Mouse (Mus musculus): ENCODE results near the gene Hsd11b2. TPM values are rescaled to one million over a fixed set of nuclear protein-coding genes. Genes with fewer than 3 reads are reported as not detected.

Hsd11b2 gene
- polyA plus RNA-seq, 1 experiment from 2014 or later, result 3.9 TPM

- H3K4me3 ChIP-seq, result no peak overlapping the region
- no peak overlapping the region for H3K4me2 ChIP-seq
- peak overlapping the region; percentile 21; the same call in 1 of the 2 replicates for H3K9ac ChIP-seq
- 59% methylated on average over 4 of the region's 4 CpGs for WGBS
- H3K4me1 ChIP-seq, result peaks cover 49% of the 10 kb centered on the region
- no peak for ATAC-seq
- no peak overlapping the region for H3K27ac ChIP-seq
- peaks cover 31% of the 10 kb centered on the region for H3K27me3 ChIP-seq
- H3K36me3 ChIP-seq (ENCODE audit: poor library complexity, severe bottlenecking), result peaks cover 23% of the 10 kb centered on the region
- H3K9me3 ChIP-seq (replicated peaks), result no peaks in the 10 kb centered on the region
Measured at GRCm38 (mm10) chr8:105475254-105475653, 43.3 kb upstream of the Hsd11b2 start.

GRCm38 (mm10) chr8:105475742-105476141 lies 42.8 kb upstream of the Hsd11b2 start:
- WGBS, result 96% methylated on average over 8 of the region's 8 CpGs
- no peak overlapping the region; the same call in 1 of the 2 replicates for H3K9ac ChIP-seq
- peaks cover 23% of the 10 kb centered on the region for H3K36me3 ChIP-seq (ENCODE audit: poor library complexity, severe bottlenecking)
- ATAC-seq, result no peak
- no peak overlapping the region for H3K4me3 ChIP-seq
- H3K9me3 ChIP-seq (replicated peaks), result no peaks in the 10 kb centered on the region
- peaks cover 31% of the 10 kb centered on the region for H3K27me3 ChIP-seq
- H3K27ac ChIP-seq, result no peak overlapping the region
- no peak overlapping the region for H3K4me2 ChIP-seq
- H3K4me1 ChIP-seq, result peaks cover 44% of the 10 kb centered on the region

- Histone ChIP-seq H3K4me3 (no peak overlapping the region), H3K27ac (no peak overlapping the region), H3K27me3 (peaks cover 31% of the 10 kb centered on the region), H3K4me2 (no peak overlapping the region), H3K36me3 (ENCODE audit: poor library complexity, severe bottlenecking) (peaks cover 23% of the 10 kb centered on the region), H3K9ac (no peak overlapping the region), H3K9me3 (replicated peaks) (no peaks in the 10 kb centered on the region), H3K4me1 (peaks cover 43% of the 10 kb centered on the region)
- no peak for ATAC-seq
- 94% methylated on average over 7 of the region's 7 CpGs for WGBS
Measured at GRCm38 (mm10) chr8:105476161-105476560, 42.4 kb upstream of the Hsd11b2 start.

- peaks cover 23% of the 10 kb centered on the region for H3K36me3 ChIP-seq (ENCODE audit: poor library complexity, severe bottlenecking)
- H3K4me2 ChIP-seq, result no peak overlapping the region
- WGBS, result 42% methylated on average over 25 of the region's 25 CpGs
- no peak overlapping the region for H3K9ac ChIP-seq
- H3K27ac ChIP-seq, result no peak overlapping the region
- H3K4me1 ChIP-seq, result peaks cover 37% of the 10 kb centered on the region
- no peaks in the 10 kb centered on the region for H3K9me3 ChIP-seq (replicated peaks)
- peaks cover 31% of the 10 kb centered on the region for H3K27me3 ChIP-seq
- no peak overlapping the region for H3K4me3 ChIP-seq
- no peak; the same call in 1 of the 2 replicates for ATAC-seq
Measured at GRCm38 (mm10) chr8:105476628-105477413, 41.7 kb upstream of the Hsd11b2 start.

GRCm38 (mm10) chr8:105477792-105478191 lies 40.8 kb upstream of the Hsd11b2 start:
- WGBS, result 82% methylated on average over 3 of the region's 3 CpGs
- Histone ChIP-seq H3K36me3 (ENCODE audit: poor library complexity, severe bottlenecking) (peaks cover 26% of the 10 kb centered on the region), H3K4me2 (no peak overlapping the region), H3K4me1 (peaks cover 30% of the 10 kb centered on the region), H3K9me3 (replicated peaks) (no peaks in the 10 kb centered on the region), H3K27ac (no peak overlapping the region), H3K4me3 (no peak overlapping the region), H3K27me3 (peaks cover 26% of the 10 kb centered on the region), H3K9ac (no peak overlapping the region)
- ATAC-seq, result no peak

GRCm38 (mm10) chr8:105481013-105481412 lies 37.5 kb upstream of the Hsd11b2 start:
- ATAC-seq, result no peak
- H3K9me3 ChIP-seq (replicated peaks), result no peaks in the 10 kb centered on the region
- H3K27ac ChIP-seq, result no peak overlapping the region
- peaks cover under 1% of the 10 kb centered on the region; the same call in 1 of the 2 replicates for H3K27me3 ChIP-seq
- peaks cover 4% of the 10 kb centered on the region; the same call in 1 of the 2 replicates for H3K4me1 ChIP-seq
- no peak overlapping the region for H3K4me2 ChIP-seq
- no peak overlapping the region for H3K9ac ChIP-seq
- no peak overlapping the region for H3K4me3 ChIP-seq
- WGBS, result 27% methylated on average over 2 of the region's 2 CpGs
- H3K36me3 ChIP-seq (ENCODE audit: poor library complexity, severe bottlenecking), result peaks cover 20% of the 10 kb centered on the region

- Histone ChIP-seq H3K4me1 (peaks cover 4% of the 10 kb centered on the region; the same call in 1 of the 2 replicates), H3K9ac (no peak overlapping the region), H3K4me3 (no peak overlapping the region), H3K27ac (no peak overlapping the region), H3K27me3 (no peaks in the 10 kb centered on the region), H3K4me2 (no peak overlapping the region), H3K9me3 (replicated peaks) (no peaks in the 10 kb centered on the region), H3K36me3 (ENCODE audit: poor library complexity, severe bottlenecking) (peaks cover 17% of the 10 kb centered on the region)
- ATAC-seq, result no peak
- 68% methylated on average over 6 of the region's 6 CpGs for WGBS
Measured at GRCm38 (mm10) chr8:105481453-105481852, 37.1 kb upstream of the Hsd11b2 start.

GRCm38 (mm10) chr8:105482123-105482522 lies 36.4 kb upstream of the Hsd11b2 start:
- Histone ChIP-seq H3K27ac (no peak overlapping the region), H3K4me1 (peaks cover 4% of the 10 kb centered on the region; the same call in 1 of the 2 replicates), H3K36me3 (ENCODE audit: poor library complexity, severe bottlenecking) (peaks cover 17% of the 10 kb centered on the region), H3K9ac (no peak overlapping the region), H3K4me2 (no peak overlapping the region), H3K4me3 (no peak overlapping the region), H3K9me3 (replicated peaks) (no peaks in the 10 kb centered on the region), H3K27me3 (no peaks in the 10 kb centered on the region)
- ATAC-seq, result no peak
- WGBS, result 83% methylated on average over 8 of the region's 8 CpGs

- no peak overlapping the region for H3K4me2 ChIP-seq
- ATAC-seq, result peak; percentile 21; the same call in 1 of the 2 replicates
- no peak overlapping the region for H3K4me3 ChIP-seq
- H3K4me1 ChIP-seq, result peaks cover 4% of the 10 kb centered on the region; the same call in 1 of the 2 replicates
- 40% methylated on average over 14 of the region's 14 CpGs for WGBS
- no peak overlapping the region for H3K27ac ChIP-seq
- H3K9me3 ChIP-seq (replicated peaks), result no peaks in the 10 kb centered on the region
- peaks cover 16% of the 10 kb centered on the region for H3K36me3 ChIP-seq (ENCODE audit: poor library complexity, severe bottlenecking)
- H3K27me3 ChIP-seq, result no peaks in the 10 kb centered on the region
- H3K9ac ChIP-seq, result no peak overlapping the region
Measured at GRCm38 (mm10) chr8:105483212-105484029, 35.1 kb upstream of the Hsd11b2 start.

- Histone ChIP-seq H3K4me1 (peaks cover 4% of the 10 kb centered on the region; the same call in 1 of the 2 replicates), H3K4me2 (no peak overlapping the region), H3K9ac (no peak overlapping the region), H3K27ac (no peak overlapping the region), H3K4me3 (no peak overlapping the region), H3K36me3 (ENCODE audit: poor library complexity, severe bottlenecking) (peaks cover 10% of the 10 kb centered on the region; the same call in 1 of the 2 replicates), H3K9me3 (replicated peaks) (no peaks in the 10 kb centered on the region), H3K27me3 (no peaks in the 10 kb centered on the region)
- no peak for ATAC-seq
- WGBS, result 31% methylated on average over 3 of the region's 3 CpGs
Measured at GRCm38 (mm10) chr8:105484030-105484368, 34.6 kb upstream of the Hsd11b2 start.

- H3K27me3 ChIP-seq, result no peaks in the 10 kb centered on the region
- H3K36me3 ChIP-seq (ENCODE audit: poor library complexity, severe bottlenecking), result peaks cover 10% of the 10 kb centered on the region; the same call in 1 of the 2 replicates
- no peak overlapping the region for H3K4me2 ChIP-seq
- no peak overlapping the region for H3K9ac ChIP-seq
- ATAC-seq, result no peak
- no peak overlapping the region for H3K4me3 ChIP-seq
- H3K4me1 ChIP-seq, result peaks cover 4% of the 10 kb centered on the region; the same call in 1 of the 2 replicates
- WGBS, result 19% methylated on average over 2 of the region's 2 CpGs
- no peak overlapping the region for H3K27ac ChIP-seq
- H3K9me3 ChIP-seq (replicated peaks), result no peaks in the 10 kb centered on the region
Measured at GRCm38 (mm10) chr8:105484392-105484791, 34.2 kb upstream of the Hsd11b2 start.

- H3K4me2 ChIP-seq, result no peak overlapping the region
- no peaks in the 10 kb centered on the region for H3K9me3 ChIP-seq (replicated peaks)
- 81% methylated on average over 3 of the region's 3 CpGs for WGBS
- H3K27me3 ChIP-seq, result no peaks in the 10 kb centered on the region
- no peak overlapping the region for H3K27ac ChIP-seq
- no peak overlapping the region for H3K9ac ChIP-seq
- ATAC-seq, result no peak
- no peak overlapping the region for H3K4me3 ChIP-seq
- H3K36me3 ChIP-seq (ENCODE audit: poor library complexity, severe bottlenecking), result peaks cover 6% of the 10 kb centered on the region; the same call in 1 of the 2 replicates
- H3K4me1 ChIP-seq, result no peaks in the 10 kb centered on the region
Measured at GRCm38 (mm10) chr8:105488082-105488481, 30.5 kb upstream of the Hsd11b2 start.

Data from forebrain, embryonic 13.5 days (tissue).